Mouse (Mus musculus) ES-Bruce4 (cell line): ENCODE measurements around the gene Ephb1.

Experiments used
- CTCF ChIP-seq: IDR thresholded peaks from one replicate; pipeline ENCODE4 v1.8.1; 2011; ENCODE audit warnings: low read depth, low read length
- POLR2A ChIP-seq: IDR thresholded peaks from one replicate; pipeline ENCODE4 v1.8.1; 2011; ENCODE audit warnings: low read length; ENCODE audit not compliant: insufficient read depth

DNA sequence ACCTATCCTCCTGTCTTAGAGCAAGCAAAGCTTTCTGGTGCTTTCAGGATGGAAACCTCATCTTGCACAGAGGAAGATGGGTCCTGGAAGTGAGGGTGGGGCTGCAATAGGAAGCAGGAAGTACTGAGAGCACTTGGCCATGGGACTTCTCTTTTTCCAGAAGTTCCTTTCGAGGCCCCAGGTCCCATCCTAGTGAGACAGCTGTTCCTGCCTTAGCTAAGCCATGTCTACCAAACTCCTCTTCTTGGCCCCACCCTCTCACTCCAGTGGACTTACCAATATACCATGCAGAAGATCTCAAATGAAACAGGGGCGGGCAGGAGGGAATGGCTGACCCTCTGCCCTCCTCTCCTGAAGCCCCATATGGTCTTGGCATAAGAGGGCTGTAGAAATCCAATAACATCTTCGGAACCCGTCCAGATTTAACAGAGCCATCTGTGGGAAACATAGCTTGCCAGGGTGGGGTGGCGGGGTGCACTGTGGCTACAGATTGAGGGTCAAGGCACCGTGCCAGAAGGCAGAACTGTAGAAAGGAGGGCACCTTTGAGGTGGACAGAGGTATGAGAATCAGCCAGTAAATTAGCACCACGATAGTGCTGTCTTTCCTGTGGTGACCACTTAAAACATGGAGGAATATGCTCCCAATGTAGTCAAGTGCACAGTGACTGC lies 48.9 kb downstream of the Ephb1 start:
- TF ChIP-seq CTCF (no peak), POLR2A (no peak)
